Mouse (Mus musculus) MEL (cell line): ENCODE results near the gene Rps9. TPM values are rescaled to one million over a fixed set of nuclear protein-coding genes. Genes with fewer than 3 reads are reported as not detected.

Experiments
- DNase-seq: peaks from one replicate; pipeline ENCODE4 v3.0.0; 2011; ENCODE audit warnings: low read depth, low spot score
- H3K27ac ChIP-seq: 2 replicates; pipeline ENCODE4 v1.5.1; 2012; ENCODE audit warnings: low read depth, mild to moderate bottlenecking, control low read depth, low read length, moderate library complexity; ENCODE audit not compliant: control insufficient read depth
- H3K27me3 ChIP-seq, 2 experiments: fragments of 150-350 bp in 1 of 2; sonication (generic) in 1 of 2; 2 replicates each; pipeline ENCODE4 v1.6.1; 2012; ENCODE audit warnings: low read length in 2 of 2, mild to moderate bottlenecking in 2 of 2, improper control_type of control experiment in 1 of 2, moderate library complexity in 1 of 2; ENCODE audit not compliant: insufficient read depth in 2 of 2, control insufficient read depth in 1 of 2
- H3K36me3 ChIP-seq, 2 experiments: 2 replicates each; pipeline ENCODE4 v1.6.1; 2012 to 2014; ENCODE audit warnings: low read length in 2 of 2, improper control_type of control experiment in 1 of 2, inconsistent platforms in 1 of 2, mild to moderate bottlenecking in 1 of 2; ENCODE audit not compliant: insufficient read depth in 2 of 2, control insufficient read depth in 1 of 2
- H3K4me1 ChIP-seq, 2 experiments: fragments of 150-350 bp in 1 of 2; sonication (generic) in 1 of 2; 2 replicates each; pipeline ENCODE4 v1.6.1; 2012; ENCODE audit warnings: low read length in 2 of 2, improper control_type of control experiment in 1 of 2, mild to moderate bottlenecking in 1 of 2; ENCODE audit not compliant: insufficient read depth in 2 of 2, control insufficient read depth in 1 of 2
- H3K4me3 ChIP-seq, 2 experiments: fragments of 150-350 bp in 1 of 2; sonication (generic) in 1 of 2; 2 replicates each; pipeline ENCODE4 v1.5.1; 2012; ENCODE audit warnings: low read depth in 2 of 2, low read length in 2 of 2, mild to moderate bottlenecking in 2 of 2, moderate library complexity in 2 of 2, control low read depth in 1 of 2, improper control_type of control experiment in 1 of 2; ENCODE audit not compliant: control insufficient read depth in 1 of 2, insufficient read depth in 1 of 2
- H3K79me2 ChIP-seq: 2 replicates; pipeline ENCODE4 v1.6.1; 2012; ENCODE audit warnings: mild to moderate bottlenecking, low read length, moderate library complexity; ENCODE audit not compliant: control insufficient read depth, poor library complexity, insufficient read depth
- H3K9ac ChIP-seq: 2 replicates; pipeline ENCODE4 v1.6.1; 2012; ENCODE audit warnings: low read depth, mild to moderate bottlenecking, control low read depth, low read length, moderate library complexity; ENCODE audit not compliant: control insufficient read depth, poor library complexity, severe bottlenecking
- H3K9me3 ChIP-seq: fragments of 150-350 bp; sonication (generic); replicated peaks from 2 replicates; pipeline ENCODE4 v1.6.1; 2012; ENCODE audit warnings: mild to moderate bottlenecking, low read length, improper control_type of control experiment, moderate library complexity; ENCODE audit not compliant: insufficient read depth
- BHLHE40 ChIP-seq: IDR thresholded peaks from 2 replicates; pipeline ENCODE4 v1.6.1; 2012; ENCODE audit warnings: low read depth, mild to moderate bottlenecking, inconsistent platforms, low read length, improper control_type of control experiment, borderline replicate concordance
- CHD1 ChIP-seq: IDR thresholded peaks from 2 replicates; pipeline ENCODE4 v1.6.1; 2012; ENCODE audit warnings: low read depth, mild to moderate bottlenecking, inconsistent platforms, low read length, improper control_type of control experiment
- CHD2 ChIP-seq: IDR thresholded peaks from 2 replicates; pipeline ENCODE4 v1.6.1; 2011; ENCODE audit warnings: low read length, improper control_type of control experiment
- CTCF ChIP-seq, 3 experiments: IDR thresholded peaks in 2 of 3; conservative IDR thresholded peaks in 1 of 3; 2 replicates each; pipeline ENCODE4 v1.5.1; 2011 to 2012; ENCODE audit warnings: low read length in 3 of 3, low read depth in 2 of 3, mild to moderate bottlenecking in 2 of 3, improper control_type of control experiment in 1 of 3, inconsistent platforms in 1 of 3, mixed read lengths in 1 of 3, moderate library complexity in 1 of 3; ENCODE audit not compliant: control insufficient read depth in 1 of 3, insufficient read depth in 1 of 3, poor library complexity in 1 of 3, severe bottlenecking in 1 of 3
- ELF1 ChIP-seq: IDR thresholded peaks from 2 replicates; pipeline ENCODE4 v1.6.1; 2014; ENCODE audit warnings: low read depth, mild to moderate bottlenecking, inconsistent platforms, low read length, improper control_type of control experiment, moderate library complexity
- EP300 ChIP-seq, 2 experiments: IDR thresholded peaks; 2 replicates each; pipeline ENCODE4 v1.6.1; 2011; ENCODE audit warnings: improper control_type of control experiment in 2 of 2, low read length in 2 of 2, low read depth in 1 of 2, mild to moderate bottlenecking in 1 of 2
- ETS1 ChIP-seq: IDR thresholded peaks from 2 replicates; pipeline ENCODE4 v1.6.1; 2012; ENCODE audit warnings: low read depth, mild to moderate bottlenecking, inconsistent platforms, low read length, improper control_type of control experiment, moderate library complexity
- GABPA ChIP-seq: IDR thresholded peaks from 2 replicates; pipeline ENCODE4 v1.6.1; 2012; ENCODE audit warnings: low read depth, mild to moderate bottlenecking, inconsistent platforms, low read length, improper control_type of control experiment, moderate library complexity
- HCFC1 ChIP-seq: IDR thresholded peaks from 2 replicates; pipeline ENCODE4 v1.6.1; 2012; ENCODE audit warnings: low read depth, mild to moderate bottlenecking, inconsistent platforms, low read length, improper control_type of control experiment, moderate library complexity
- JUND ChIP-seq: IDR thresholded peaks from 2 replicates; pipeline ENCODE4 v1.6.1; 2011; ENCODE audit warnings: low read depth, mild to moderate bottlenecking, improper control_type of control experiment, low read length
- KAT2A ChIP-seq: conservative IDR thresholded peaks from 2 replicates; pipeline ENCODE4 v1.6.1; 2012; ENCODE audit warnings: low read depth, low read length, improper control_type of control experiment, inconsistent platforms
- MAX ChIP-seq: IDR thresholded peaks from 2 replicates; pipeline ENCODE4 v1.6.1; 2011; ENCODE audit warnings: low read length, improper control_type of control experiment
- MAZ ChIP-seq: IDR thresholded peaks from 2 replicates; pipeline ENCODE4 v1.6.1; 2012; ENCODE audit warnings: low read depth, mild to moderate bottlenecking, inconsistent platforms, low read length, improper control_type of control experiment
- MXI1 ChIP-seq: IDR thresholded peaks from 2 replicates; pipeline ENCODE4 v1.6.1; 2011; ENCODE audit warnings: mild to moderate bottlenecking, low read depth, low read length, improper control_type of control experiment
- MYB ChIP-seq: IDR thresholded peaks from 2 replicates; pipeline ENCODE4 v1.6.1; 2011; ENCODE audit warnings: mild to moderate bottlenecking, low read depth, low read length, improper control_type of control experiment
- NELFE ChIP-seq: IDR thresholded peaks from 2 replicates; pipeline ENCODE4 v1.6.1; 2011; ENCODE audit warnings: low read depth, low read length, improper control_type of control experiment
- POLR2A ChIP-seq, 2 experiments: IDR thresholded peaks; 2 replicates each; pipeline ENCODE4 v1.6.1; 2011 to 2012; ENCODE audit warnings: low read length in 2 of 2, mild to moderate bottlenecking in 2 of 2, control low read depth in 1 of 2, improper control_type of control experiment in 1 of 2, low read depth in 1 of 2, moderate library complexity in 1 of 2; ENCODE audit not compliant: control insufficient read depth in 1 of 2, insufficient read depth in 1 of 2, poor library complexity in 1 of 2
- POLR2AphosphoS2 ChIP-seq: IDR thresholded peaks from 2 replicates; pipeline ENCODE4 v1.6.1; 2011; ENCODE audit warnings: low read length, improper control_type of control experiment
- RAD21 ChIP-seq: IDR thresholded peaks from 2 replicates; pipeline ENCODE4 v1.6.1; 2011; ENCODE audit warnings: mild to moderate bottlenecking, low read depth, low read length, improper control_type of control experiment
- TCF12 ChIP-seq: IDR thresholded peaks from 2 replicates; pipeline ENCODE4 v1.6.1; 2014; ENCODE audit warnings: low read depth, mild to moderate bottlenecking, inconsistent platforms, low read length, improper control_type of control experiment, moderate library complexity
- UBTF ChIP-seq: IDR thresholded peaks from 2 replicates; pipeline ENCODE4 v1.6.1; 2012; ENCODE audit warnings: low read depth, mild to moderate bottlenecking, inconsistent platforms, low read length, improper control_type of control experiment, moderate library complexity, borderline replicate concordance; ENCODE audit not compliant: insufficient read depth
- ZNF384 ChIP-seq: IDR thresholded peaks from 2 replicates; pipeline ENCODE4 v1.6.1; 2012; ENCODE audit warnings: low read depth, mild to moderate bottlenecking, inconsistent platforms, low read length, improper control_type of control experiment
- polyA plus RNA-seq, 2 experiments: library from polyadenylated mRNA; stranded (reverse) in 1 of 2; unstranded in 1 of 2; fragments of >175 nt in 1 of 2; fragments of >200 nt in 1 of 2; gene quantifications; 2 replicates each; pipeline versions ENCODE4 v1.2.1 to v1.2.4; 2012; ENCODE audit warnings: low replicate concordance in 2 of 2, low read depth in 1 of 2; ENCODE audit not compliant: insufficient read length in 2 of 2, insufficient read depth in 1 of 2, missing spikeins in 1 of 2
- total RNA-seq: library from RNA; depleted of rRNA; stranded (reverse); fragments of 300-350 nt; gene quantifications from 2 replicates; pipeline ENCODE4 v1.2.3, GENCODE M21; 2012

Rps9 gene
- total and polyA plus RNA-seq, 3 experiments = 2,284 to 2,921 TPM; not detected in 1

- 0 out of 2 replicates have a peak, but pooled peaks cover 2% of the 10 kb centered on the region for H3K79me2 ChIP-seq
- TF ChIP-seq MAX = no peak
- no peak for TF ChIP-seq KAT2A
- no peak for TF ChIP-seq MYB
- no peak for TF ChIP-seq POLR2AphosphoS2
- TF ChIP-seq ELF1 = no peak
- no peak for TF ChIP-seq BHLHE40
- no peak for TF ChIP-seq GABPA
- TF ChIP-seq CHD2 = no peak
- TF ChIP-seq MXI1 = no peak
- no peak for TF ChIP-seq ETS1
- no peak for TF ChIP-seq CHD1
- TF ChIP-seq JUND = no peak
- TF ChIP-seq TCF12 = no peak
- TF ChIP-seq RAD21 = no peak
- TF ChIP-seq EP300 (IDR thresholded peaks at IDR 0.05; ENCODE audit: low read depth in 1 of 2, low read length in 2 of 2) = no peak
- no peak for TF ChIP-seq CTCF (IDR thresholded peaks at IDR 0.05 in 2 of 3, conservative IDR thresholded peaks at IDR 0.05 in 1 of 3; ENCODE audit: control insufficient read depth in 1 of 3, insufficient read depth in 1 of 3, low read depth in 2 of 3, low read length in 3 of 3, poor library complexity in 1 of 3, severe bottlenecking in 1 of 3)
- TF ChIP-seq ZNF384 = no peak
- TF ChIP-seq UBTF = no peak
- TF ChIP-seq, all 39 proteins: peak for 0
- Histone ChIP-seq H3K27me3 (no peaks in the 10 kb centered on the region), H3K4me1 (0 out of 4 replicates have a peak, but pooled peaks cover 0 to 2% of the 10 kb centered on the region in 2 experiments), H3K27ac (no peak overlapping the region), H3K36me3 (peaks cover 1 to 9% of the 10 kb centered on the region in 2 experiments; a peak in 3 of 4 replicates), H3K4me3 (no peak overlapping the region), H3K9ac (no peak overlapping the region), H3K9me3 (no peaks in the 10 kb centered on the region)
- no peak for DNase-seq
Observed at GRCm38 (mm10) chr7:3658578-3658977, 45.2 kb upstream of the Rps9 start.

- H3K27ac ChIP-seq = peak overlapping the region; percentile 46
- H3K9ac ChIP-seq = peak overlapping the region; percentile 78
- H3K27me3 ChIP-seq = no peaks in the 10 kb centered on the region
- peak overlapping the region; percentile 71 to 97 for H3K4me3 ChIP-seq
- TF ChIP-seq ZNF384 (peak; percentile 62; the same call in 1 of the 2 replicates), NELFE (no peak), POLR2A (IDR thresholded peaks at IDR 0.05; ENCODE audit: control insufficient read depth in 1 of 2, insufficient read depth in 1 of 2, low read depth in 1 of 2, low read length in 2 of 2, poor library complexity in 1 of 2) (no peak), HCFC1 (no peak), TCF12 (no peak), MAZ (no peak)
- H3K4me1 ChIP-seq = peaks cover 0 to 8% of the 10 kb centered on the region in 2 experiments; a peak in 2 of 4 replicates
- no peaks in the 10 kb centered on the region for H3K9me3 ChIP-seq
- H3K36me3 ChIP-seq = peaks cover 1 to 6% of the 10 kb centered on the region in 2 experiments; a peak in 3 of 4 replicates
- H3K79me2 ChIP-seq = peaks cover 14% of the 10 kb centered on the region
- no peak for DNase-seq
Observed at GRCm38 (mm10) chr7:3664524-3665214, 39.1 kb upstream of the Rps9 start.
